Mouse (Mus musculus): ENCODE measurements around the gene Smad3. TPM values are rescaled to one million over a fixed set of nuclear protein-coding genes. Genes with fewer than 3 reads are reported as not detected.
A peak's percentile ranks its signal among the peaks of the same experiment; 100 is the strongest.

The Smad3 gene
- total and polyA plus RNA-seq, 3 experiments: 7.5 to 10.2 TPM; not detected in 1

DNA sequence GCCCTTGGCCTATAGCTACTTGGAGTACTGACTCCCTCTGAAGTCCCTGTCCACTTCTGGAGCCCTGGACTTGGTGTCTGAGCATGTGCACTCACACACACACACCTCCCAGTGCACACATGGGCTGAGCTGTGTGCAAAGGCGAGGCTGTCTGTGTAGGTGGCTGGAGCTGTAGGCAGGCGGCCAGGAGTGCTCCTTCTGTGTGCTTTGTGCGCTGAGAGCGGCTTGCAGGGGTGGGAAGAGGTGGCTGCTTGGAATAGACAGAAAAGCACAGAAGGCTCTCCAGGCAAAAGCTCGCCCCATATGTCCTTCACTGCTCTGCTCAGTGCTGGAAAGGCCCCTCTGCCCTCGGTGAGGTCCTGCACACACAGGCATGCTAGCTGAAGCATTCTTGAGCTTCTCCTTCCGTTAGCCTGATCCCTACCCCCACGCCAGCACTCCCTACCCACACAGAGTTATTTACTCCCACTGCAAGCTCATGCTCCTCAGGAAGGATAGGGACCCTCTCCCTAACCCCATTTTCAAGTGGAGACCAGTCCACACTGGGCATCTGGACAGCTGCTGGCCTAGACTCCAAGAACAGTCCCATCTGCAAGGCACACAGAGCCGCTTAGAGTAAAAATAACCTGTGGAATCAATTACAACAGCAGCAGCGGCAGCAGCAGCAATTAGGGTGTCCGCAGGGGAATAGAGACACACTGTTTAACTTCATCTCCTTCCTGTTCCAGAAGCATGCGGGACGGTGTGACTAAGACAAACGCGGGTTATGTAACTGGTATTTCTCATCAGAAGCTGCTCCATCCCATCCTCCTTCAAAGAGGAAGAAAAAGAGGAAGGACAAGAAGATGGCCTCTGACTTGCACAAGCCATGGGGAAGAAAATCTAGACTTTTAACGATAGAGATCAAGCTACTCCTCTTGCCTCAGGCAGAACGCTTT, 22.4 kb upstream of the Smad3 start (continued):
- TF ChIP-seq TCF12 (IDR thresholded peaks at IDR 0.05; ENCODE audit: low read depth, low read length) (no peak), NRF1 (IDR thresholded peaks at IDR 0.05; ENCODE audit: insufficient read depth, low read depth, low read length, poor library complexity, severe bottlenecking) (no peak), MEF2A (IDR thresholded peaks at IDR 0.05; ENCODE audit: extremely low read depth, insufficient replicate concordance, low read depth, low read length, poor library complexity, severe bottlenecking) (no peak)

- no peak overlapping the region for H3K9ac ChIP-seq (ENCODE audit: control insufficient read depth, low read depth, low read length, poor library complexity, severe bottlenecking)
- TF ChIP-seq RAD21 (IDR thresholded peaks at IDR 0.05; ENCODE audit: low read depth, low read length): no peak
- TF ChIP-seq TAL1 (IDR thresholded peaks at IDR 0.05; ENCODE audit: low read length): no peak
- TF ChIP-seq EP300 (IDR thresholded peaks at IDR 0.05; ENCODE audit: low read depth in 1 of 2, low read length in 2 of 2): no peak
- no peak for TF ChIP-seq RCOR1 (IDR thresholded peaks at IDR 0.05; ENCODE audit: low read depth, low read length)
- no peak for TF ChIP-seq TCF12 (IDR thresholded peaks at IDR 0.05; ENCODE audit: low read depth, low read length)
Observed at GRCm38 (mm10) chr9:63776735-63777134, 18.9 kb upstream of the Smad3 start.

DNA sequence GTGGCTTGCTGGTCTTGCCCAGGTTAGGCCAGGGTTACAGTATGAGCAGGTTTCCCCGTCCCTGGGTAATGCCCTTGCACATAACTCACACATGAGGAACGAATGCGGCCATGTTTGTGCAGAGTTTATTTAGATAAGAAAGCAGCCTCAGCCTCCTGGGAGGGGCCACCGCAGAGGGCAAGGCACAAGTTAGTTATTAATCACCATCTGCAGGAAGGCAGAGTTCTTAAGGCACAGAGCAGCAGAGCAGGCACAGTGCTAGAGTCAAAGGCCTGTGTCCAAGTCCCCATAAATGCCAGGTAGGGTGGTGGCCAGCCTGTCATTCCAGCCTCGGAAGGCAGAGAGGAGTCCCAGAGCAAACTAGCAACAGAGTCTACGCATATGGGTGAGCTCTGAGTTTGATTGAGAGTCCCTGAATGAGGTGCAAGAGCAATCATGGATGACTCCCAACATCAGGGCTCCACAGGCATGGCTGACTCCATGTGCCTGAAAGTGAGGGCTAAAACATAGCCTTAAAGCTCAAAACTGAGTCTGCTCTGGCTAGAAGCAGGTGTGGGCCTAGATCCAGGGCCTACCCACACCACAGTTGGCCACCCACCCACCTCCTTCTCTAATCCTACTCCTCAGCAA, 17.2 kb upstream of the Smad3 start:
- Histone ChIP-seq H3K4me3 (ENCODE audit: control insufficient read depth in 1 of 2, insufficient read depth in 1 of 2, low read depth in 2 of 2, low read length in 2 of 2) (peak overlapping the region; percentile 3 to 47; a peak in 2 of 4 replicates), H3K4me1 (ENCODE audit: control insufficient read depth in 1 of 2, insufficient read depth in 2 of 2, low read length in 2 of 2) (peaks cover 12 to 21% of the 10 kb centered on the region in 2 experiments), H3K36me3 (ENCODE audit: control insufficient read depth in 1 of 2, insufficient read depth in 2 of 2, low read length in 2 of 2) (peaks cover 0 to 15% of the 10 kb centered on the region in 2 experiments; a peak in 2 of 4 replicates), H3K27me3 (ENCODE audit: control insufficient read depth in 1 of 2, insufficient read depth in 2 of 2, low read length in 2 of 2) (no peaks in the 10 kb centered on the region), H3K27ac (ENCODE audit: control insufficient read depth, low read depth, low read length) (peak overlapping the region; percentile 58), H3K79me2 (ENCODE audit: control insufficient read depth, insufficient read depth, low read length, poor library complexity) (no peaks in the 10 kb centered on the region), H3K9ac (ENCODE audit: control insufficient read depth, low read depth, low read length, poor library complexity, severe bottlenecking) (peak overlapping the region; percentile 43), H3K9me3 (replicated peaks; ENCODE audit: insufficient read depth, low read length) (no peaks in the 10 kb centered on the region)
- peak; percentile 88 for DNase-seq (ENCODE audit: low read depth, low spot score)
- 0 out of 2 replicates have a peak, but pooled peaks have one; percentile 14 for TF ChIP-seq USF1 (IDR thresholded peaks at IDR 0.05; ENCODE audit: low read depth, low read length)
- TF ChIP-seq SMC3 (IDR thresholded peaks at IDR 0.05; ENCODE audit: low read depth, low read length): 0 out of 2 replicates have a peak, but pooled peaks have one; percentile 13
- peak; percentile 37; the same call in 1 of the 2 replicates for TF ChIP-seq MXI1 (IDR thresholded peaks at IDR 0.05; ENCODE audit: low read depth, low read length)
- TF ChIP-seq TCF12 (IDR thresholded peaks at IDR 0.05; ENCODE audit: low read depth, low read length): peak; percentile 57; the same call in 1 of the 2 replicates
- no peak for TF ChIP-seq ZNF384 (IDR thresholded peaks at IDR 0.05; ENCODE audit: low read depth, low read length)
- peak; percentile 52; the same call in 1 of the 2 replicates for TF ChIP-seq POLR2AphosphoS2 (IDR thresholded peaks at IDR 0.05; ENCODE audit: low read length)
- TF ChIP-seq POLR2AphosphoS5 (IDR thresholded peaks at IDR 0.05; ENCODE audit: borderline replicate concordance, low read depth, low read length): no peak
- no peak for TF ChIP-seq E2F4 (IDR thresholded peaks at IDR 0.05; ENCODE audit: borderline replicate concordance, low read depth, low read length)
- 0 out of 4 replicates have a peak, but pooled peaks have one; percentile 22 to 33 for TF ChIP-seq EP300 (IDR thresholded peaks at IDR 0.05; ENCODE audit: low read depth in 1 of 2, low read length in 2 of 2)
- peak; percentile 72 for TF ChIP-seq NELFE (IDR thresholded peaks at IDR 0.05; ENCODE audit: low read depth, low read length)
- peak; percentile 81; the same call in 1 of the 2 replicates for TF ChIP-seq MAZ (IDR thresholded peaks at IDR 0.05; ENCODE audit: low read depth, low read length)
- TF ChIP-seq MYC (IDR thresholded peaks at IDR 0.05; ENCODE audit: low read depth, low read length): no peak
- no peak for TF ChIP-seq ZKSCAN1 (IDR thresholded peaks at IDR 0.05; ENCODE audit: low read depth, low read length)
- TF ChIP-seq RCOR1 (IDR thresholded peaks at IDR 0.05; ENCODE audit: low read depth, low read length): peak; percentile 45; the same call in 1 of the 2 replicates
- 0 out of 2 replicates have a peak, but pooled peaks have one; percentile 23 for TF ChIP-seq ETS1 (IDR thresholded peaks at IDR 0.05; ENCODE audit: low read depth, low read length)
- TF ChIP-seq HCFC1 (IDR thresholded peaks at IDR 0.05; ENCODE audit: low read depth, low read length): peak; percentile 56; the same call in 1 of the 2 replicates
- TF ChIP-seq POLR2A (IDR thresholded peaks at IDR 0.05; ENCODE audit: control insufficient read depth in 1 of 2, insufficient read depth in 1 of 2, low read depth in 1 of 2, low read length in 2 of 2, poor library complexity in 1 of 2): peak; percentile 31 to 62; a peak in 3 of 4 replicates
- no peak for TF ChIP-seq GABPA (IDR thresholded peaks at IDR 0.05; ENCODE audit: low read depth, low read length)
- TF ChIP-seq MYB (IDR thresholded peaks at IDR 0.05; ENCODE audit: low read depth, low read length): no peak
- peak; percentile 61 for TF ChIP-seq GATA1 (IDR thresholded peaks at IDR 0.05; ENCODE audit: low read depth, low read length)

More at GRCm38 (mm10) chr9:63776735-63777134, 18.9 kb upstream of the Smad3 start:
- no peaks in the 10 kb centered on the region for H3K27me3 ChIP-seq (ENCODE audit: control insufficient read depth in 1 of 2, insufficient read depth in 2 of 2, low read length in 2 of 2)
- peaks cover 0 to 31% of the 10 kb centered on the region in 2 experiments; a peak in 2 of 4 replicates for H3K36me3 ChIP-seq (ENCODE audit: control insufficient read depth in 1 of 2, insufficient read depth in 2 of 2, low read length in 2 of 2)
- no peaks in the 10 kb centered on the region for H3K79me2 ChIP-seq (ENCODE audit: control insufficient read depth, insufficient read depth, low read length, poor library complexity)
- H3K4me3 ChIP-seq (ENCODE audit: control insufficient read depth in 1 of 2, insufficient read depth in 1 of 2, low read depth in 2 of 2, low read length in 2 of 2): no peak overlapping the region
- H3K27ac ChIP-seq (ENCODE audit: control insufficient read depth, low read depth, low read length): no peak overlapping the region
- no peaks in the 10 kb centered on the region for H3K9me3 ChIP-seq (replicated peaks; ENCODE audit: insufficient read depth, low read length)
- H3K4me1 ChIP-seq (ENCODE audit: control insufficient read depth in 1 of 2, insufficient read depth in 2 of 2, low read length in 2 of 2): peaks cover 28 to 38% of the 10 kb centered on the region in 2 experiments
- no peak for DNase-seq (ENCODE audit: low read depth, low spot score)
